Mouse (Mus musculus) cerebellum, adult 18-20 months (tissue): ENCODE measurements around the gene Mmaa.

ENCODE experiments used
- DNase-seq, 2 experiments: peaks; one replicate each; pipeline ENCODE4 v3.0.0; 2021

Mmaa gene

DNA sequence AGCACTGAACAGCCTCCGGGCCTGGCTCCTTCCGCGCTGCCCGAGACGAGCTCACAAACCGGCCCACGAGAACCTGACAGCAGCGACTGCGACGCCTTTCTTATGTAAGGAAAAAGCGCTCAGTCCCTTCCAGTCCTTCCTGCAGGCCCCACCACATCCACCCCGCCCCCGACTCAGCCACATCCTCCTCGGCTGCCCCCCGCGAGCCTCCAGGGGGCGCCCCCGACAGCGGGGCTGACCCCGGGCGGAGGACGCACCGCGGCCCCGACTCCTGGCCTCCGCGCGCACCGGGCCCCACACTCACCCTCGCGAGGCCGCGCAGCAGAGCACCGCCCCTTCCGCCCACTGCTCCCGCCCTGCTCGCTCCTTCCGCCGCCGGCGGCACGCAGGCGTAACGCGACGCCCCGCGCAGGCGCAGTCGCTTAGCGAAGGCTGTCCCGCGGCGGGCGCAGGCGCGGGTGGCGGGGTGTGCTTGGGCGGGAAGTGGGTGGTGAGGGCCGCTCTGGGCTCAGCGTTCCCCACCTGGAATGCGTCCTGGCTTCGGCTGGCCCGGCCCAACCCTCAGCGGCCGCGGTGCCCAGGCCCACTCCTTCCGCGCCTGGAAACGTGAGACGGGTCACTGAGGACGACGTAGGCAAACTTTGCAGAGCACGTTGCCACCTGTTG is at the start of gene Mmaa:
Gene Mmaa (minus strand): TSS at position 328 of the 666 bp plus-strand sequence.
- DNase-seq = peak; percentile 96 to 98

DNA sequence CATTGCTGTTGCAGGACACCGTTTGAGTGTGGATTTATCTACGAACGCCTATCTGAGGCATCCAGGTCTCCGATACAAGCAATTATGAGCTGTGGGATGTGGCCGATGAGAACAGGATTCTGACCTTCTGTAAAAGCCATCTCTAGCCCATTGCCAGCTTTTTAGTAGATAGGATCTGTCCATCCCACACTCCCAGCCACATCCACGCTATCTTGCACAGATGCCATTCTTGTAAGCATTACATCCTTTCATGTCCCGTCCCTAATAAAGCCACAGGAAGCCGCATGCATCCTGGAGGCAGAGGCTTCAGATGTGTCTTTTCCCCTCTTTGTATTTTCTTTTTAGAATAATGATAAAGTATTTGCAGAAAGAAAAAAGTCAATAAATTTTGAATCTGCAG is 46.5 kb upstream of the Mmaa start:
- no peak for DNase-seq

DNA sequence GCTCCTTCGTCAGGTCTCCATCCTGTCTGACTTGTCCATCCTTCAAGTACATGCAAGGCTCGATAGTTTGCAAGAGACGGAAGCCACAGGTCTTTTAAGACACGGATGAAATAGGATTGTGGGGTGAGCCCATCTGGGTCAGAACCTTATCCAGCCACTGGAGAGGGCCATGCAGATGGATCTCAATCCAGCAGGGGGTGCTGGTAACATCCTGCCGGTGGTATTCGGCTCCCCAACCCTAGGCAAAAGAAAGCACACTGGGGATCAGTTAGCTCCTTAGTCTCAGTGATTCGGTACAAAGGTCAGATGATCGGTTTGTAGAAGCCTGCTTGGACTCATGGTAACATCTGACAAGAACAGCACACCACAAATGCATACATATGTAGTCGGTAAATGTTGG is 44.8 kb upstream of the Mmaa start:
- peak; percentile 47 to 59 for DNase-seq

DNA sequence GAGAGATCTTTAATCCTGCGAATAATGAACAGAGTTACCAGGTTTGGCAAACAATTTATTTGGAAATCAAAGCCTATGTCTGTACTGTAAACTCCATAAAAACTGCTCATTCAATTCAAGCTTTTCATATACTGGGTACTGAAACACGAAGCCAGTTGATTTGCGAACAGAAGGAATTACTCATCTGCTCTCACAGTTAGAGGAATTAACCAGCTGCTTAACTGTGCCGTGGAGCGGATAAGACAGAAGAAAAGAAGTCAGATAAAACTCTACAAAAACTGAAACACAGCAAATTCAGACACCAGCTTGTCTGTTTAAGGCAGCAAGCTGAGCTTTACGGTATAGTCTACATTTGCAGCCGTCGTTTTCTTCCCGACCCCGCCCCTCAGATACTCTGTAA is 43.9 kb upstream of the Mmaa start:
- no peak for DNase-seq

DNA sequence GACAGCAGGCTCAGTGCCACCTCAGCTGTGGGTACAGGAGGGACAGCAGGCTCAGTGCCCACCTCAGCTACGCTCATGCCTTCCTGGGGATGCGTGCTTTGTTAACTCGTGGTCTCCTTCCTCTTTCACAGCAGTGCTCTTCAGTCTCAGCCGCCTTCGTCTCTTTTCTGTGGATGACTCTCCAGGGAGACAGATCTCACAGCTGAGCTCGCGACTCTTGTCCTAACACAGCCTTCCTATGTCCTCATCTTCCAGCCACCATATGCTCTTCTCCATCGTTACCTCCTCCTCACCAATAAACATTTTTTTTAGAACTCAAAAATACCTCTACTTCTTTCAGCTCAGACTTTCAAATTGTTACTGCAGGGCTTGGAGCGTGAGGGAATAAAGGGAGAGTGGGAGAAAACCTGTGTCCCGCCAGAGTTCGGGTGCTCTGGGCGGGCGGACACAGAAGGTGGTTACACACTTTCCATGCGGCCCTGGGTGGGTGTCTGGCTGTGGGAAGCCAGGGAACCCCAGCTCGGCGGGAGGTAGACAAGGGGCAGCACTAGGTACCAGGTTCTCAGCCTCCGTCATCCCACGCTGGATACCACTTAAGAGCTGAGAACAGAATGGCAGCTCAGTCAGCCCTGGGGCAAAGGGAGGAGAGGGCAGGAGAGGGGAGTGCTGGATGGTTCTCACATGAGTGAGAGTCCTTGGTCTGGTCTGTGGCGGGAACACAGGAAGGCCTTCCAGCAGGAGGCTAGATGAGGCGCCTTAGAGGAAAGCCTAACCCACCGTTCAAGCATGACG is 37.6 kb upstream of the Mmaa start:
- no peak for DNase-seq

DNA sequence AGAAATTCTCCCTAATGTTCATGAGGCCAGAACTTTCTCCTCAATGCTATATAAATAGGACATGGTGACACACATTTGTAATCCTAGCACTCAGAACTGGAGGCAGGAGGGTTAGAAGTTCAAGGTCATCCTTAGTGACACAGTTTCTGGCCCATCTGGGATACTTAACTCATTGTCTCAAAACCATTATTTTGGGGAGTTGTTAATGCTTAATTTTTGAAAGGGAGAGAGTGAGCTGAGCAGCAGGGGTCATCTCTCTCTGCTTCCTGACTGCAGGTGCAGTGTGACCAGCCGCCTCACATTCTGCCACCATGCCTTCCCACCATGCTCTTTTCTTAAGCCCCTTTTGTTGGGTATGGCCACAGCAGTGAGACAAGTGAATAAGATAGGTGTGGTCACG is 36.8 kb upstream of the Mmaa start:
- DNase-seq = no peak

DNA sequence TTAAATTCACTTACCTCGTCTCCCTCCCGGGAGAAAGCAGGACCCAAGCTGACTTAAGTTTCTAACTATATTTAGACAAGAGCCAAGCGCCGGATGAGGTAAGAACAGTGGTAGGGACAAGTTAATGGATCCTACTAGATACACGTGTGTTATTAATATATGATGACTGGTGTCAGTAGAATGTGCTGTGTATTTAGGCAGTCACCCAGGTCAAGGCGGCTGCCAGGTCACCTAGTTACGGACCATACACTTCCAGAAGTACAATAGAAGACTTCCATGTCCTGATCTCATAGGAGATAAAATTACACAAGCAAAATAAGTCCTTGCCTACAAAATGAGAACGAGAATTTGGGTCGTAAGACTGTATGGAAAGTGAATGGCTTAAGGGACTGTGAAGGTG is 36.3 kb upstream of the Mmaa start:
- DNase-seq = no peak

DNA sequence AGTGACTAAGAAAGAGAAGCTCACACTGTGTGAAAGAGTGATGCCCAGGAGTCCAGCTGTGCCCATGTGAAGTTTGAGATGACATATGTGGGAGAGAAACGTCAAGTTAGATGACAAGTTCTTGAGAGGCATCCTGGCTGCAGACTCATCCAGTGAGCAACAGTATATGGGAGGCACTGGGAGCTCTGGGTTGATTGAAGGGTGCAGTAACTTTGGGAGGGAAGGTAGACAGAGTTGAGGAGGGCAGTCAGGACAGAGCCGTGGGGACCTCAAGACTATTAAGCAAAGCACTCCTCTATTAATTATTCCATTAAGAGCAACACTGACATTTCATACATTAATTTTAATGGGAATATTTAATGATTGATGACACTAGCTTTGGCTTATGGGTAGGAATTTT is 35.0 kb upstream of the Mmaa start:
- no peak for DNase-seq

DNA sequence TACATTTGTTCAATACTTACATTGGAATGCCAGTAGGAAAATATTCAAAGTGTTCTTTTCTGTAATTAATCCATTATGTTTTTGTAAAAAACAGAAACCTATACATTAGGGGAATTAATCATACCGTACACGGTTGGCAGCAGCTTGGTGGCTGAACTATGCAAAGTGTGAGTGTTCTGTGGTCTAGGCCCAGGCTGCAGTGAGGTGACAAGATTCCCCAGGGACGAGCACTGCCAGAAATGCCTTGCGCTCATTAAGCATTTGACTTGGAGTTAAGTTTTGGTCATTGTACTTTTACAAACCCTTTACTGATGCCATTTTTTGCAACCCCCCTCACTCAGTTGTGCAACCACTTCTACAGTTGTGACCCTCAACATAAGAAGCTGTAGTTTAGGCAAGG is 34.4 kb upstream of the Mmaa start:
- no peak for DNase-seq

DNA sequence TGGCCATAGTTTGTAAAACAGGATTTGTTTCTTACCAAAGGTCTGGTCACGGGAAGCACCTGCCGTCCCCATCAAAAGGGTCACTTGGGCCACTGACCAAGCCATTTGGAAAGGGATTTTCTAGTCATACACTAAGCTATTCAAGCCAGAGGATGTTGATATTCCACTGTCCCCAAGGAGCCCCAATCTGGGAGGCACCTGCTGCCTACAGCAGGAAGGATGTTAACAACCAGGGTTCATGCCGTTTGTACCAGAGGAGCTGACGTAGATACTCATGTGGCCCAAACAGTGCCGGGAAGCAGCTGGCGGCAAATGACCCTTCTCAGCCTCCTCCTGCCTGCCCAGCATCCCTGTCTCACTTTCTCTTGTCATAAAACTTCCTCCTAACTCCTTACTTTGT is 30.8 kb upstream of the Mmaa start:
- DNase-seq = no peak

DNA sequence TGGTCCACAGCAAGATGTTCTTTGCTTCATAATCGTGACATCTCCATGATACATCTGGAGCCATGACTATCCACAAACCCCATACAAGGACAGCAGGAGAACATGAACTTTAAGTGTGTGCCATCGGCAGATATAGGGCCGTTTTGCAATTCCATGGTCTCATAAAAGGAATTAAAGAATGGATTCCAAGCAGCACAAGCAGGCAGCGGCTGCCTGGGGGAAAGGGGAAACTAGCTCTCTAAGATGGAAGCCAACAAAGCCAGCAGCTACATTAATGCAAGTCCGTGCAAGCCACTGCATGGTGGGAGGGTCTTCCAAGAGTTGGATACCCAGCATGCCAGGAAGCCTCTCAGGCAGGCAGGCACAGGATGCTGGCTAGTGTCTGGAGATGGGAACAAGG is 30.2 kb upstream of the Mmaa start:
- DNase-seq = no peak

DNA sequence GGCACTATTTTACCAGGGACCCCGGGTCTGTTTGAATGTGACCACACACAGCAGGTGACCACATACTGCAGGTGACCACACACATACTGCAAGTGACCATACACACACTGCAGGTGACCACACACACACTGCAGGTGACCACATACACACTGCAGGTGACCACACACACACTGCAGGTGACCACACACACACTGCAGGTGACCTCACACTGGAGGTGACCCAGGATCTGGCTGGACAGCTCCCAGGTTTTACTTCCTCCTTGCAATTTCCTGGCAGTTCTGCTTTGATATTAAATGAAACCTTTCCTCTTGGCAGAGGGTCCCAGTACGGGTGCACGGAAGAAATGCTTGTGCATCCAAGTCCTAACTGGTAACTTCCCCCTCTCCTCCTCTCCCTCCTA is 29.3 kb upstream of the Mmaa start:
- no peak for DNase-seq

DNA sequence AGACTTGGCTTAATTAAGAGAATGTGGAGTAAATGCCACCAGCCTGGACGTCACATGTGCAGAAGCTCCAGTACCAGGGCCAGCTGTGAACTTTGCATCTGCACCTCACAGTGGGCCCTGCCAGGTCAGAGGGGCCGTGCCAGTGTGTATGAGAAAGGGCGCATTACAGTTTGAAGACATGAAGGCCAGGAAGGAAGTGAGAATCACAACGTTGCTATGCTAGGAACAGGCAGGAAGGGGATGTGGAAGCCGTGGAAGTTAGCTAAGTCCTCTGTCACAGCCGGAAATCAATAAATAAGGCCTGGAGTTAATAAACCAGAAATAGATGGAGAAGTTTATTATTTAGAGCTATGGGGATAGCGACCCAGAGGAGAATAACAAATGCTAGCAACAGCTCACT is 28.4 kb upstream of the Mmaa start:
- DNase-seq = no peak

DNA sequence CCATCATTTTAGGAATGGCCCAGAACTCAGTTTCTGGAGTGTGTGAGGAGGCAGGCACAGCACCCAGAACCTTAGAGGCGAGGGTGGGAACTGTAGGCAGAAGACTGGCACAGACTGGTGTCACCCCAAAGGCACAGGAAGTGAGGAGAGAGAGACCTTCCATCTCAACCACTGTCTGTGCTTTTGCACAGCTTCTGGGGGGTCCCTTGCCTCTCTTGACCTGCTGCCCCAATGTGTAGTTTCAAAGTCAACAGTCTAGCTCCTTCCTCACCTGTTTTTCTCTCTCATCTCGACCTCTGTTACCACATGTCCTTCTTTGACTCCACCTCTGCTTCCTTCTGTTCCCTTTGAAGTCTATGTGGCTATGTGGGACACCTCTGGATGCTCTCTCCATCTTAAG is 16.1 kb upstream of the Mmaa start:
- no peak for DNase-seq

DNA sequence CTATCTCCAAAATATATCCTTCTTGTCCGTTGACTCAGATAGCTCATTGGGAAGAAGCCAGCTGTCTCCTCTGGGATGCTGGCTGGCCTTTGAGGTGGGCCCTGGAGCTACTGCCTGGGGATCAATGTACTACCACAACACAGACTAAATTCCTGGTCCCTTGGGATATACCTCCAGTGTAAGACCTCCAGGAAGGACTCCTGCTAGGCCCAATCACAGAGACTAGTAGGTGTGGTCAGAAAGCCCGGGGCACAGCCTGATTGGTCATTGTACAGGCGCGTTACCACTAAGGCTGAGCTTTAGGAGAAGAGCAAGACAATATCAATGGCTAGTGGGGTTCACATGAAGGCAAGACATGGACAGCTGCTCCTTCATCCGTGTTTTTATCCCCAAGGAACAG is 11.2 kb upstream of the Mmaa start:
- no peak for DNase-seq

DNA sequence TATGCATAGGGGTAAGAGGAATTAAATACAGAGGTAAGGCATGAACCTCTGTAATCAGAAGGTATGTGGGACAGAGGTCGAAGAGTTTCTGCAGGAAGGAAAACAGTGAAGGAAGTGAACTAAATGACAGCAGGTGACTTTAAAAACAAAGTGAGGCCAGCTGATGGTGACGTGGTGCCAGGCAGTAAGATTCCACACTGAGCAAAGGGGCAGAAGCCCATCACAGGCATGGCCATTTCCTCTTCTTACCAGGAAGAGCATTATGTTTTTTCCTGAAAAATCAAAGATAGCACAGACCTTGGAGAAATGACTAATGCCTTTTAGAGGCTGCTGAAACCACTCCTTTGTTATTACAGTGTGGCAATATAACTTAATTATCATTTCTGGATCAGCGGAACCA is 6.8 kb upstream of the Mmaa start:
- DNase-seq = no peak

DNA sequence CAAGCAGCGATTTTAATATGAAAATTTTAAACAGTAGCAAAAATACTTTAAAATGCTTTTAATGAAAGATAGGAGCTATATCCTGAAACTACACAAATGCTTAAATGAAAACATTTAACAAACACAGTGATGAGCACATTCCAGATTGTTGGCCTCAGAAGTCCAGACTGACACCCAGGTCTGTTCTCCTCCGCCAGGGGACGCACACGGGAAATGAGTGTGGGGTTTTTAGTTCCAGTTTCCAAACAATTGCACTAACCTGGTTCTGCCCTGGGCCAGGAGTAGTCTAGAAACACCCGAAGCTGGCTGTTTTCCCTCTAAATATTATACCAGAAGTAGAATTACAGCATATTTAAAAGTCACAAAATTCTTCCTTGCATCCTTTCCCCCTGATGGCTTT is 5.0 kb upstream of the Mmaa start:
- no peak for DNase-seq

DNA sequence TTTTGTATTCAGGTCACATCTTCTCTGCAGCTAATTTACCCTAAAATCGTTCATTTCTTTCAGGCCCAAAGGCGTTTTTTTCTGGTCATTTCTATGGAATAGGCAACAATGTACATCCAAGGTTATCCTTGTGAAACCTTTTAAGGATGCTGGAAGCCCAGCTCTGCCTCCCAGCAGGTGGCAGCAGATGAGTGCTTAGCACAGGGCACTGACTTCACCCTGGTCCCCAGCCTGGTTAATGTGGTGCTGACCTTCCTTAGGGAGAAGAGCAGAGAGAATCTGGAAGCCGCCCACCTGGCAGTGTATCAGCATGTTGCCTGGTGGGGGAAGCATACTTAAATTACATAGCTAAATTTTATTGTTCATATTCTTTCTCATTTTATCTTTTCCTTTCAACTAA is 3.0 kb upstream of the Mmaa start:
- peak; percentile 50 to 51 for DNase-seq

DNA sequence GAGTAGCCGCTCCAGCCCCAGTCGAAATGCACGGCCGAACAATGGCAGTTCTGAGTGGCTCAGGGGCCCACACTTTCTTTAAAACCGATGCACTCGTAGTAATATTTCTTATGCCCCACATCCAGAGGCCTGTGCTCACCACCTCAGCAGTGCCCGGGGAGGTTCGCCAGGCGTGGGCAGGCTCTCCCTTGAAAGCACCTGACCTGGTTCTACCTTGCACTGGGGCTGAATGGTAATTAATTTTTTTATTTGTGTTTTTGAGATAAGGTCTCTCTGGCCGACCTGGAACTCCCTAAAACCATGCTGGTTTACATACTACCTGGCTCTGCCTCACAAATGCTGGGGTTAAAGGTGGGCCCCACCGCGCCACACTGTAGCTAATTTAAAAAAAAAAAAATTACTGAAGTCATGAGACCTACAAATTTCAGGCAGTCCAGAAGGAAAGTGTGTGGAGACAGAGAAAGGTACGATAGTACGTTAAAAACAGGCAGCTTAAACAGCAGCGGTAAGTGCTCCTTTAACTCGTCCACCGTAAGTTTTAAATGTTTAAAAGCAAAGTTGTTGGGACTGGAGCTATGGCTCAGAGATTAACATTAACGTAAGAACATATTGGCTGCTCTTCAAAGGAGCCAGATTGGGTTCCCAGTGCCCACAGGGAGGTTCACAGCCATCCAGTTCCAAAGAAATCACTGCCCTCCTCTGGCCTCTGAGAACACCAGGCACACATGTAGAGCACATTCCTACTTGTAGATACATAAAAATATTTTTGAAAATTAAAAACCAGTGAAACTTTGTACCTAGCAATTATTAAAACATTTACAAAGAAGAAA is 754 bp upstream of the Mmaa start:
- no peak for DNase-seq

DNA sequence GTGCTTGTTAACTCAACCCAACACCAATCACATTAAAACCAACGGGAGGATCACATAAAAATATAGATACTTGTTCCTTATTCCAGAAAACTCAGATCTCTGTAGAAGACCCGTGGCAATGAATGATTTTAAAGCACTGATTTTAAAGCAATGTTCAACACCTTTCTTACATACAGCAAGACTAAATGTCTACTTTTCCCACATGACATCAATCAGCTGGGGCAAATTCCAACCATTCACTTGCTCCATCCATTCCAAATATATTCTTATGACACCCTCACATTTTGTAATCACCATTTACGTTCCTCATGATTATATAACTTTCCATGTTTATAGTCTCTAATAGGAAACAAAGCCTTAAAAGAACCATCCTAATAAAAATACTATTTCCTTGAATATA is 896 bp downstream of the Mmaa start:
- DNase-seq = no peak

DNA sequence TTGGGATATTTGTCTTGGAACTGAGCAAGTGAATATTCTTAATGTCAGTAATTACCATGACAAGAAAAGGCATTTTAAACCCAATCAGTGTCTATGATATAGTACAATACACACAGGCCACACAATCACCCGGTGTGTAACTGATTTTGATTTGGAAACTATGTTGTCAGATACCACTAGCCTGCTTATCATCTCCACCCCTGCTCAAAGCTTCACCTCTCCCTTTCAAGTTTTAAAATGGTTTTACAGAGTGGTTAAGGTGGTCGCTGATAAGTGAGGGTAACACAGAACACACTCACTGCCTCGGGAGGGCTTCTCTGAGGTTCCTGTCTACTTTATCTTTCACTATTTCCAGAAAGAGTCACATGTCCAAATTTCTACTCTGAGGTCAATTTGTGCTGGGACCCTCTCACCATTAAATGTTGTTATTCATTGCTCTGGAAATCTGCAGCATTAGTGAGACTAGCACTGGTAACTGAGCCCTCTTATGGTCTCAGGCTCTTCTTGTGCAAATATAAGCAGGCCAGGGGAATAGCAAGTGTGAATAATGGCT is 1.9 kb downstream of the Mmaa start:
- DNase-seq = no peak

DNA sequence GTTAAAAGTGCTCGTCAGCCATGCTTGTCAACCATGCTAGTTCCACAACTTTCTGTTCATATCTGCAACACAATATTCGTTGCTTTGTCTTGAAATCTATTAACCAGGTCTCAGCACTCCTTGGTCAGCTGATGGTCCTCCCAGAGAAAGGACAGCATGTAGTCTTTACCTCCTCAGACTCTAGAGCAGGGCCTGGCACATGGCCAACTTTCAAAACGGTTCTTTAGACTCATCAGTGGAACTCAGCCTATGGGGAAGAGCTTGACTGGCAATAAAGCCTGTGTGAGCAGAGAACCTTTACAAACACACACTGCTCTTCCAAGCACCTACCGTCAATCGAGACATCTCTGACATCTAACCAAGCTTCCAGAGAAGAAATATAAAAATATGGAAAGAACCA is 5.1 kb downstream of the Mmaa start:
- peak; percentile 25 to 28 for DNase-seq

DNA sequence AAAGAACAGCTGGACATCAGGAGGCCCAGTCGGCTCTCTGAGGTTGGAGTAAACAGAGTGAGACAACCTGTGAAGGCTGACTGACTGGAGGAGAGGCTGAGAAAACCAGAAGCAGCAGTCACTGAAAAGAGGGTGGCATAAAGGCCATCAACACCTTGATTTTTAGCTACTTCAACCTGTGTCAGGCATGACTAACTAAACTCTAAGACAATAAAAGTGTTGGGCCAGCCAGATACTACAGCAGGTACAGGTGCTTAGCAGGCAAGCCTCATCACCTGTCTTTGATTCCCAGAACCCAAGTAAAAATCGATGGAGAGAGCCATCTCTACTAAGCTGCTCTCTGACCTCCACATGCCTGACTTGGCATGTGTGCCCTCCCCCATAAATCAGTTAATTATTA is 6.1 kb downstream of the Mmaa start:
- DNase-seq = no peak

DNA sequence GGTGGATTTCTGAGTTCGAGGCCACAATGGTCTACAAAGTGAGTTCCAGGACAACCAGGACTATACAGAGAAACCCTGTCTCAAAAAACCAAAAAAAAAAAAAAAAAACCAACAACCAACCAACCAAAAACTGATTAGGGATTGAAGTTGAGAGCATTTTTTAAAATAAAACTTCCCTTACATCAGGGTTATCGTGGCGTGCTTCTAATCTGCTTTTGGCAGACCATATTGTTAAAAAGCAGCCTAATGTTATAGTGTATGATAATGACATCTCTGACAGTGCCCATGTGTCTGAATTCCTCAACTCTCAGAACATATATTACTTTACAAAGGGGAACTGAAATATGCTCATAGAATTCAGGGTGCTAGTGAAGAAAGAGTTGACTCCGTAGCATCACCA is 6.5 kb downstream of the Mmaa start:
- DNase-seq = no peak
